Comparison of ENCODE assay signal across 15 mouse cellular contexts in genomic region chr11:70541415-70541814, GRCm38 (mm10). TPM values are rescaled to one million over a fixed set of nuclear protein-coding genes. Genes with fewer than 3 reads are reported as not detected.
DNase-seq lines count a peak whose midpoint lies in the region; ATAC-seq lines count a peak whose summit lies in the region.
"Had no signal": no experiment of that assay in that cellular context is flagged by ENCODE, and none has a peak within 500 bp of the region (broad histone marks: within the 10 kb centered on the region; RNA-seq: fewer than 3 reads in every experiment).

No protein-coding gene starts in this region.

- H3K27ac ChIP-seq in heart, embryonic 15.5 days, result no peak overlapping the region
- H3K27ac ChIP-seq in lung, embryonic 15.5 days, result no peak overlapping the region
- no peak overlapping the region for H3K27ac ChIP-seq in embryonic facial prominence, embryonic 15.5 days (replicated peaks)
- no peak overlapping the region for H3K27ac ChIP-seq in neural tube, embryonic 14.5 days (ENCODE audit: low read depth, low read length)

- no peaks in the 10 kb centered on the region; the same call in 1 of the 2 replicates for H3K36me3 ChIP-seq in heart, embryonic 15.5 days
- no peaks in the 10 kb centered on the region for H3K36me3 ChIP-seq in lung, embryonic 15.5 days
- no peaks in the 10 kb centered on the region for H3K36me3 ChIP-seq in embryonic facial prominence, embryonic 15.5 days
- no peaks in the 10 kb centered on the region for H3K36me3 ChIP-seq in neural tube, embryonic 14.5 days (ENCODE audit: control insufficient read depth, insufficient read depth, low read length)

- H3K4me1 ChIP-seq in heart, embryonic 15.5 days (replicated peaks), result peaks cover 25% of the 10 kb centered on the region
- peaks cover 6% of the 10 kb centered on the region; the same call in 1 of the 2 replicates for H3K4me1 ChIP-seq in lung, embryonic 15.5 days
- H3K4me1 ChIP-seq in embryonic facial prominence, embryonic 15.5 days, result peaks cover 16% of the 10 kb centered on the region; the same call in 1 of the 2 replicates
- no peaks in the 10 kb centered on the region for H3K4me1 ChIP-seq in neural tube, embryonic 14.5 days (ENCODE audit: control insufficient read depth, insufficient read depth, low read length)

- no peak for ATAC-seq in heart, embryonic 15.5 days (replicated peaks; ENCODE audit: insufficient number of reproducible peaks, insufficient read depth, low FRiP score, low read depth)
- ATAC-seq in lung, embryonic 15.5 days (ENCODE audit: borderline replicate concordance, extremely low read depth, low FRiP score, low TSS enrichment), result no peak
- no peak for ATAC-seq in embryonic facial prominence, embryonic 15.5 days (ENCODE audit: insufficient number of reproducible peaks, low FRiP score, low TSS enrichment, low read depth)
- no peak for ATAC-seq in neural tube, embryonic 14.5 days (ENCODE audit: low read depth)

- no peaks in the 10 kb centered on the region for H3K9me3 ChIP-seq in heart, embryonic 15.5 days (replicated peaks)
- H3K9me3 ChIP-seq in lung, embryonic 15.5 days, result no peaks in the 10 kb centered on the region
- H3K9me3 ChIP-seq in embryonic facial prominence, embryonic 15.5 days (replicated peaks), result no peaks in the 10 kb centered on the region
- H3K9me3 ChIP-seq in neural tube, embryonic 14.5 days (ENCODE audit: control insufficient read depth, low read length), result no peaks in the 10 kb centered on the region
- H3K9me3 ChIP-seq: heart, embryonic 10.5 days had no signal

- peak overlapping the region; percentile 83 for H3K4me3 ChIP-seq in heart, embryonic 15.5 days
- no peak overlapping the region for H3K4me3 ChIP-seq in lung, embryonic 15.5 days
- no peak overlapping the region for H3K4me3 ChIP-seq in embryonic facial prominence, embryonic 15.5 days (replicated peaks)
- no peak overlapping the region for H3K4me3 ChIP-seq in neural tube, embryonic 14.5 days (ENCODE audit: low read depth, low read length)

- H3K4me2 ChIP-seq in heart, embryonic 15.5 days, result peak overlapping the region; percentile 83
- H3K4me2 ChIP-seq in lung, embryonic 15.5 days, result 0 out of 2 replicates have a peak overlapping the region, but pooled peaks have one; percentile 69
- 0 out of 2 replicates have a peak overlapping the region, but pooled peaks have one; percentile 83 for H3K4me2 ChIP-seq in embryonic facial prominence, embryonic 15.5 days (replicated peaks)
- 0 out of 2 replicates have a peak overlapping the region, but pooled peaks have one; percentile 70 for H3K4me2 ChIP-seq in neural tube, embryonic 14.5 days (ENCODE audit: low read depth, low read length)

- H3K27me3 ChIP-seq in heart, embryonic 15.5 days, result no peaks in the 10 kb centered on the region
- H3K27me3 ChIP-seq in lung, embryonic 15.5 days, result no peaks in the 10 kb centered on the region
- no peaks in the 10 kb centered on the region; the same call in 1 of the 2 replicates for H3K27me3 ChIP-seq in embryonic facial prominence, embryonic 15.5 days
- peaks cover 6% of the 10 kb centered on the region; the same call in 1 of the 2 replicates for H3K27me3 ChIP-seq in neural tube, embryonic 14.5 days (ENCODE audit: control insufficient read depth, insufficient read depth, low read length)
- H3K27me3 ChIP-seq: CH12.LX had no signal

- no peak overlapping the region for H3K9ac ChIP-seq in heart, embryonic 15.5 days
- H3K9ac ChIP-seq in lung, embryonic 15.5 days, result no peak overlapping the region
- H3K9ac ChIP-seq in embryonic facial prominence, embryonic 15.5 days, result no peak overlapping the region
- no peak overlapping the region for H3K9ac ChIP-seq in neural tube, embryonic 14.5 days (replicated peaks; ENCODE audit: low read depth, low read length)

- no peak for DNase-seq in heart, adult 8-10 months (ENCODE audit: low spot score)
- no peak for DNase-seq in lung, postnatal 10 days
- DNase-seq in kidney, adult 8-10 months, result no peak
- DNase-seq: adrenal gland, adult 8-10 months; thymus, adult 2 months had no signal

- WGBS in heart, embryonic 15.5 days, result 62% methylated on average over 5 of the region's 5 CpGs
- 70% methylated on average over 5 of the region's 5 CpGs for WGBS in lung, embryonic 15.5 days
- WGBS in embryonic facial prominence, embryonic 15.5 days, result 52% methylated on average over 5 of the region's 5 CpGs
- 67% methylated on average over 5 of the region's 5 CpGs for WGBS in neural tube, embryonic 14.5 days

RNA-seq across cellular contexts. Expression of gene Pld2, which starts 1.6 kb away (rescaled TPM):
- 10.4 and 11.7 TPM in 2 replicates for polyA plus RNA-seq in heart, embryonic 15.5 days (2015; fragmentation: Nextera tagmentation; extraction: Ambion mirVana)
- 1 to 10 TPM; 6.2 to 8.6 (median 8.2) TPM for total RNA-seq in heart, adult 8-10 months (2022)
- polyA plus RNA-seq in lung, embryonic 15.5 days (2015; fragmentation: Nextera tagmentation; extraction: Ambion mirVana), result 8.6 and 8.9 TPM in 2 replicates
- polyA plus RNA-seq in embryonic facial prominence, embryonic 15.5 days (2015; fragmentation: Nextera tagmentation; extraction: Ambion mirVana), result 10.3 and 13.2 TPM in 2 replicates
- 13.7 and 16.6 TPM in 2 replicates for polyA plus RNA-seq in neural tube, embryonic 14.5 days (2014; fragmentation: Nextera tagmentation; extraction: Ambion mirVana)

RNA-seq across cellular contexts. Expression of gene Gm40193, which starts 8.7 kb away (rescaled TPM):
- not detected in 2 replicates for polyA plus RNA-seq in heart, embryonic 15.5 days (2015; fragmentation: Nextera tagmentation; extraction: Ambion mirVana)
- total RNA-seq in heart, adult 8-10 months (2022), result not detected
- polyA plus RNA-seq in lung, embryonic 15.5 days (2015; fragmentation: Nextera tagmentation; extraction: Ambion mirVana), result not detected in 2 replicates
- 1.1 and 3.3 TPM in 2 replicates for polyA plus RNA-seq in embryonic facial prominence, embryonic 15.5 days (2015; fragmentation: Nextera tagmentation; extraction: Ambion mirVana)
- not detected in 2 replicates for polyA plus RNA-seq in neural tube, embryonic 14.5 days (2014; fragmentation: Nextera tagmentation; extraction: Ambion mirVana)
- total RNA-seq: adrenal gland, adult 8-10 months; CH12.LX; layer of hippocampus, postnatal 14 days; liver, adult 2 months had no signal
- polyA plus RNA-seq: embryonic facial prominence, embryonic 11.5 days; heart, embryonic 10.5 days; kidney, embryonic 14.5 days; liver, adult 2 months; thymus, adult 2 months had no signal

RNA-seq across cellular contexts. Expression of gene Psmb6, which starts 16.2 kb away (rescaled TPM):
- polyA plus RNA-seq in heart, embryonic 15.5 days (2015; fragmentation: Nextera tagmentation; extraction: Ambion mirVana), result 509 and 590 TPM in 2 replicates
- total RNA-seq in heart, adult 8-10 months (2022), result 100 to 1,000 TPM; 218 to 249 (median 234) TPM
- polyA plus RNA-seq in lung, embryonic 15.5 days (2015; fragmentation: Nextera tagmentation; extraction: Ambion mirVana), result 771 and 802 TPM in 2 replicates
- 727 and 733 TPM in 2 replicates for polyA plus RNA-seq in embryonic facial prominence, embryonic 15.5 days (2015; fragmentation: Nextera tagmentation; extraction: Ambion mirVana)
- 743 and 801 TPM in 2 replicates for polyA plus RNA-seq in neural tube, embryonic 14.5 days (2014; fragmentation: Nextera tagmentation; extraction: Ambion mirVana)

RNA-seq across cellular contexts. Expression of gene Mink1, which starts 21.3 kb away (rescaled TPM):
- 8.1 and 11.8 TPM in 2 replicates for polyA plus RNA-seq in heart, embryonic 15.5 days (2015; fragmentation: Nextera tagmentation; extraction: Ambion mirVana)
- 10 to 100 TPM; 47.8 to 52.8 (median 49.4) TPM for total RNA-seq in heart, adult 8-10 months (2022)
- polyA plus RNA-seq in lung, embryonic 15.5 days (2015; fragmentation: Nextera tagmentation; extraction: Ambion mirVana), result 8.6 and 10.8 TPM in 2 replicates
- polyA plus RNA-seq in embryonic facial prominence, embryonic 15.5 days (2015; fragmentation: Nextera tagmentation; extraction: Ambion mirVana), result 16.7 and 20.3 TPM in 2 replicates
- polyA plus RNA-seq in neural tube, embryonic 14.5 days (2014; fragmentation: Nextera tagmentation; extraction: Ambion mirVana), result 20.2 and 22.0 TPM in 2 replicates

RNA-seq across cellular contexts. Expression of gene Gltpd2, which starts 22.4 kb away (rescaled TPM):
- polyA plus RNA-seq in heart, embryonic 15.5 days (2015; fragmentation: Nextera tagmentation; extraction: Ambion mirVana), result 0.42 TPM in 1 of 2 replicates, not detected in the other
- not detected for total RNA-seq in heart, adult 8-10 months (2022)
- 0.62 and 0.86 TPM in 2 replicates for polyA plus RNA-seq in lung, embryonic 15.5 days (2015; fragmentation: Nextera tagmentation; extraction: Ambion mirVana)
- 0.44 and 0.59 TPM in 2 replicates for polyA plus RNA-seq in embryonic facial prominence, embryonic 15.5 days (2015; fragmentation: Nextera tagmentation; extraction: Ambion mirVana)
- polyA plus RNA-seq in neural tube, embryonic 14.5 days (2014; fragmentation: Nextera tagmentation; extraction: Ambion mirVana), result 0.27 TPM in 1 of 2 replicates, not detected in the other
- total RNA-seq: adrenal gland, adult 8-10 months; CH12.LX; layer of hippocampus, postnatal 14 days had no signal
- polyA plus RNA-seq: embryonic facial prominence, embryonic 11.5 days had no signal
